ENCODE assay signal across 28 mouse cellular contexts in the genomic region with DNA sequence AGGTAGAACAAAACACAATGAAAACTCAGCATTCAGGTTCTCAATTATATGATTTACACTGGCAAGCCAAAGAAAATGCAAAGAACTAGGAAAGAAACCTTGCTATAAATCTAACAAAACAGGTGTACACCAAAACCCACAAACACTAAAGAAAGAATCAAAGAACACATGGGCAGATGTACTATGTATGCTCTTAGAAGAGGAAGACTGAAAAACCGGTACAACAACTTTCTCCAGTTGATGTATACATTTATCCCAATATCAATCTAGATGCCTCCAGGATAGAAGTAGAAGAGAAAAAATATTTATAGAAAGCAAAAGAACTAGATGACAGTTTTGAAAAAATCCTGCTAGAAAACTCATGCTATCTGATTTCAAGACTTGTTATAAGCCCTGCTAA.
A peak's percentile ranks its signal among the peaks of the same experiment; 100 is the strongest.
DNase-seq lines count a peak whose midpoint lies in the region; ATAC-seq lines count a peak whose summit lies in the region.
"Had no signal": no experiment of that assay in that cellular context is flagged by ENCODE, and none has a peak within 500 bp of the region (broad histone marks: within the 10 kb centered on the region; RNA-seq: fewer than 3 reads in every experiment).

No protein-coding gene starts in this region.

- no peak overlapping the region for H3K4me2 ChIP-seq in embryonic facial prominence, embryonic 14.5 days (ENCODE audit: low read depth, low read length)
- no peak overlapping the region for H3K4me2 ChIP-seq in midbrain, embryonic 11.5 days
- H3K4me2 ChIP-seq in midbrain, embryonic 16.5 days (ENCODE audit: low read length), result no peak overlapping the region
- H3K4me2 ChIP-seq: embryonic facial prominence, embryonic 12.5 days; embryonic facial prominence, embryonic 15.5 days; forebrain, embryonic 12.5 days had no signal

- H3K27ac ChIP-seq in embryonic facial prominence, embryonic 14.5 days (replicated peaks; ENCODE audit: low read depth, low read length), result no peak overlapping the region
- H3K27ac ChIP-seq in embryonic facial prominence, embryonic 10.5 days (replicated peaks), result no peak overlapping the region
- no peak overlapping the region for H3K27ac ChIP-seq in midbrain, embryonic 11.5 days (ENCODE audit: low read depth, low read length)
- H3K27ac ChIP-seq in midbrain, embryonic 16.5 days (ENCODE audit: low read length), result no peak overlapping the region
- H3K27ac ChIP-seq: embryonic facial prominence, embryonic 12.5 days; embryonic facial prominence, embryonic 15.5 days; forebrain, embryonic 12.5 days had no signal

- H3K9ac ChIP-seq in embryonic facial prominence, embryonic 14.5 days (ENCODE audit: low read depth, low read length), result no peak overlapping the region
- H3K9ac ChIP-seq in midbrain, embryonic 11.5 days (ENCODE audit: low read length), result no peak overlapping the region
- H3K9ac ChIP-seq in midbrain, embryonic 16.5 days (ENCODE audit: low read depth, low read length), result no peak overlapping the region
- H3K9ac ChIP-seq: embryonic facial prominence, embryonic 12.5 days; embryonic facial prominence, embryonic 15.5 days; forebrain, embryonic 12.5 days had no signal

- peaks cover 14% of the 10 kb centered on the region for H3K4me1 ChIP-seq in embryonic facial prominence, embryonic 14.5 days (ENCODE audit: control insufficient read depth, insufficient read depth, low read length)
- peaks cover 37% of the 10 kb centered on the region for H3K4me1 ChIP-seq in embryonic facial prominence, embryonic 10.5 days
- peaks cover 11% of the 10 kb centered on the region for H3K4me1 ChIP-seq in midbrain, embryonic 11.5 days (ENCODE audit: control insufficient read depth, insufficient read depth, low read length)
- H3K4me1 ChIP-seq in midbrain, embryonic 16.5 days (ENCODE audit: control insufficient read depth, insufficient read depth, low read length), result peaks cover 19% of the 10 kb centered on the region

- H3K4me3 ChIP-seq in embryonic facial prominence, embryonic 14.5 days (ENCODE audit: low read depth, low read length), result no peak overlapping the region
- H3K4me3 ChIP-seq in embryonic facial prominence, embryonic 10.5 days, result no peak overlapping the region
- no peak overlapping the region for H3K4me3 ChIP-seq in midbrain, embryonic 11.5 days (ENCODE audit: low read depth, low read length)
- H3K4me3 ChIP-seq in midbrain, embryonic 16.5 days (ENCODE audit: low read depth, low read length), result no peak overlapping the region
- H3K4me3 ChIP-seq: embryonic facial prominence, embryonic 12.5 days; embryonic facial prominence, embryonic 15.5 days; erythroblast, embryonic 14.5 days; forebrain, embryonic 10.5 days; forebrain, embryonic 12.5 days had no signal

- H3K27me3 ChIP-seq in embryonic facial prominence, embryonic 14.5 days (replicated peaks; ENCODE audit: control insufficient read depth, insufficient read depth, low read length), result no peaks in the 10 kb centered on the region
- H3K27me3 ChIP-seq in embryonic facial prominence, embryonic 10.5 days (replicated peaks; ENCODE audit: low read depth, poor library complexity, severe bottlenecking), result no peaks in the 10 kb centered on the region
- no peaks in the 10 kb centered on the region for H3K27me3 ChIP-seq in midbrain, embryonic 11.5 days (ENCODE audit: control insufficient read depth, insufficient read depth, low read length)
- no peaks in the 10 kb centered on the region for H3K27me3 ChIP-seq in midbrain, embryonic 16.5 days (ENCODE audit: control insufficient read depth, insufficient read depth, low read depth, low read length)
- H3K27me3 ChIP-seq: CH12.LX; embryonic facial prominence, embryonic 12.5 days; embryonic facial prominence, embryonic 15.5 days; forebrain, embryonic 12.5 days; Patski had no signal

- no peaks in the 10 kb centered on the region for H3K36me3 ChIP-seq in embryonic facial prominence, embryonic 14.5 days (ENCODE audit: control insufficient read depth, insufficient read depth, low read length)
- no peaks in the 10 kb centered on the region for H3K36me3 ChIP-seq in embryonic facial prominence, embryonic 10.5 days (replicated peaks)
- no peaks in the 10 kb centered on the region for H3K36me3 ChIP-seq in midbrain, embryonic 11.5 days (ENCODE audit: control insufficient read depth, insufficient read depth, low read length)
- H3K36me3 ChIP-seq in midbrain, embryonic 16.5 days (ENCODE audit: control insufficient read depth, insufficient read depth, low read length), result no peaks in the 10 kb centered on the region
- H3K36me3 ChIP-seq: embryonic facial prominence, embryonic 12.5 days; embryonic facial prominence, embryonic 15.5 days; forebrain, embryonic 10.5 days; forebrain, embryonic 12.5 days had no signal

- no peaks in the 10 kb centered on the region for H3K9me3 ChIP-seq in embryonic facial prominence, embryonic 14.5 days (ENCODE audit: control insufficient read depth, low read length)
- no peaks in the 10 kb centered on the region for H3K9me3 ChIP-seq in embryonic facial prominence, embryonic 10.5 days
- no peaks in the 10 kb centered on the region for H3K9me3 ChIP-seq in midbrain, embryonic 11.5 days (ENCODE audit: control insufficient read depth, low read length)
- H3K9me3 ChIP-seq in midbrain, embryonic 16.5 days (replicated peaks; ENCODE audit: control insufficient read depth, low read length, poor library complexity, severe bottlenecking), result no peaks in the 10 kb centered on the region
- H3K9me3 ChIP-seq: embryonic facial prominence, embryonic 12.5 days; embryonic facial prominence, embryonic 15.5 days; forebrain, embryonic 10.5 days; forebrain, embryonic 12.5 days; G1E had no signal

- peak; percentile 66 for DNase-seq in embryonic facial prominence, embryonic 14.5 days (ENCODE audit: low spot score)
- no peak for DNase-seq in embryonic facial prominence, embryonic 10.5 days (ENCODE audit: low spot score)
- peak; percentile 75 for DNase-seq in midbrain, embryonic 11.5 days (ENCODE audit: low spot score, missing footprints)
- no peak for DNase-seq in left cerebral cortex, adult 18-20 months (ENCODE audit: low spot score in 2 of 2)
- DNase-seq: adrenal gland, adult 8-10 months; adrenal gland, postnatal 14 days; adrenal gland, postnatal 36 days; B cell, adult 2 months; cerebellum, adult 11 months; cerebellum, adult 18-20 months; cerebellum, adult 8-10 months; cerebellum, adult 9-11 months; cerebellum, postnatal 14 days; cerebellum, postnatal 36 days; embryo, embryonic 11 days had no signal

- WGBS in embryonic facial prominence, embryonic 14.5 days, result 56% methylated on average over 1 of the region's 1 CpGs
- 91% methylated on average over 1 of the region's 1 CpGs for WGBS in embryonic facial prominence, embryonic 10.5 days
- WGBS in midbrain, embryonic 11.5 days, result 88% methylated on average over 1 of the region's 1 CpGs
- 91% methylated on average over 1 of the region's 1 CpGs for WGBS in midbrain, embryonic 16.5 days

- no peak for ATAC-seq in embryonic facial prominence, embryonic 14.5 days (ENCODE audit: low read depth)
- no peak for ATAC-seq in midbrain, embryonic 11.5 days (ENCODE audit: low FRiP score)
- ATAC-seq in midbrain, embryonic 16.5 days, result no peak
- ATAC-seq: activated CD4-positive, CD25-positive, alpha-beta regulatory T cell, adult 4 months; CD4-positive, CD25-positive, alpha-beta regulatory T cell, adult 4 months; forebrain, embryonic 14.5 days; forebrain, embryonic 16.5 days; Patski had no signal

Comparison
In these comparisons a context has a peak if more than half of its experiments do, and no peak if none do; other contexts are left out.
1. DNase-seq: peak in embryonic facial prominence, embryonic 14.5 days (single experiment) and midbrain, embryonic 11.5 days (single experiment); none in embryonic facial prominence, embryonic 10.5 days (single experiment) and left cerebral cortex, adult 18-20 months (0 of 2).